Mouse (Mus musculus): ENCODE results near the gene Fgfr3. TPM values are rescaled to one million over a fixed set of nuclear protein-coding genes. Genes with fewer than 3 reads are reported as not detected.

Fgfr3 gene
- polyA plus RNA-seq (2017; shearing (Covaris generic)) = 0.26 TPM

DNA sequence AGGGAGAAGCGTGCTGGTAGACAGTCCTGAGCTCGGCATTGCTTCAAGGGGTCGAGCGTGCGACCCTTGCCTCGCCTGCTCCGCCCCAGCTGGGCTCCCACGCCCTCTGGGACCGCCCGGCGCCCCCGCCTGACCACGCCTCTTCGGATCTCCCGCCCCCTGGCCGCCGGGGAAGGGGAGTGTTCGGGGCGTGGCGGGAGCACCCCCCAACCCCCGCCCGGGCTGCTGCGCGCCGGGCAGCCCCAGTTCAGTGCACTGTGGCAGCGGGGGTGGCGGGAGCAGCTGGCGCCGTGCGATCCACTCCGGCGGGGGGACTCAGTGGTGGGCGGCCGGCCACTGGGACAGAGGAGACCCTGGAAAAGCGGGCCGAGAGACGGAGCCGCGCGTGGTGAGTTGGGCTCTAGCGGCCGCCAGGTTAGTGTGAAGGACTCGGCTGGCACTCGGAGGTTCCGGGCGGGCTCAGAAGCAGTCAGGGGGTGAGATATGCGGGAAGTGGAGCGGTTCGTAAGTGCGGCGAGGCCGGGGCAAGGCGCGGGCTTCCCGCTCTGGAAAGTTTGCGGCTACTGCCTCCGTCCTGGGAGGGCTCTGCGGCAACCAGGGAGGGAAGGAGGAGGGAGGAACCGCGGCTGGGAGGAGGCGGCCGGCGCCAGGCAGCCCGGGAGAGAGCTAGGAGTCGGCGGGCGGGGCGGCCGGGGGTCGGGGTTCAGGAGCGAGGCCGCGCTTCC is at the start of gene Fgfr3:
TSS of gene Fgfr3 (plus strand) at position 134 of the 725 bp plus-strand sequence.

DNA sequence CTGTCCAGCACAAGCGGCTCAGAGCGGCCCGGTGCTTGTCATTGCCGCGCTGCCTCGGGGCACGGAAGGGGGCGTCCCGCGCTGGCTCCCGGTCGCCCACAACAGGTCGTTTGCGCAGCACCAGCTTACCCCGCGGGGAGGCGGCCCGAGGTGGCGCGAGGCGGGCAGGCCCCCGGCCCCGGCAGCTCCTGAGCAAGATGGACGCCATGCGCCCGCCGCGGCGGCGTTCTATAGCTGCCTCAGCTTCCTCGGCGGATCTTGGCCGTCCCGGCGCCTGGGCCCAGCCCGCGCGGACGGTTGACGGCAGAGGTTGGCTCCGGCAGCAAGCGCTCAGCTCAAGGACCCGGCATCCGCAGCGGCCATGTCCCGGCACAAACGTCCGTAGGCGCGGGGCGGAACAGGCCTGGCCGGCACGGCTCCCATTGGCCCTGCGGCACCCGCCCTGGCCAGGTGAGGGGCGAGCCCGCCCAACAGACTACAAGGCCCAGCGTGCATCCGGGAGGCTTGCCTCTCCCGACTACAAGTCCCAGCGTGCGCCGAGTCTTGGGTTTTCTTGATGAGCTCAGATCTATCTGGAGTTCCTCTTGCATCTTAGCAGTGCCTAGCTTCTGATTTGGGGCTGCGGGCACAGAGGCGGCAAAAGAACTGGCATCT is 61.0 kb downstream of the Fgfr3 start, which contains the start of gene Letm1:
TSS of gene Letm1 (minus strand) at position 473 of the 654 bp plus-strand sequence.

Other genes starting within 250 kb of the Fgfr3 start
- gene Fam53a, start 92.0 kb upstream of the Fgfr3 start, polyA plus RNA-seq (2017; shearing (Covaris generic)) = 84.9 TPM
- 0.60 TPM for gene Gm9903, start 91.7 kb upstream of the Fgfr3 start, polyA plus RNA-seq (2017; shearing (Covaris generic))
- gene Slbp, start 69.1 kb upstream of the Fgfr3 start, polyA plus RNA-seq (2017; shearing (Covaris generic)) = 131 TPM
- gene Tacc3, start 63.5 kb upstream of the Fgfr3 start, polyA plus RNA-seq (2017; shearing (Covaris generic)) = 16.1 TPM
- gene Tmem129, start 63.3 kb upstream of the Fgfr3 start, polyA plus RNA-seq (2017; shearing (Covaris generic)) = 34.5 TPM
- gene Letm1, start 61.1 kb downstream of the Fgfr3 start, polyA plus RNA-seq (2017; shearing (Covaris generic)) = 127 TPM
- 22.4 TPM for gene Nsd2, start 99.1 kb downstream of the Fgfr3 start, polyA plus RNA-seq (2017; shearing (Covaris generic))
- 49.0 TPM for gene Nelfa, start 214.7 kb downstream of the Fgfr3 start, polyA plus RNA-seq (2017; shearing (Covaris generic))

Data from CD4-positive, CD25-positive, alpha-beta regulatory T cell (primary cell).